Mouse (Mus musculus): ENCODE results near the gene Nphs1. TPM values are rescaled to one million over a fixed set of nuclear protein-coding genes. Genes with fewer than 3 reads are reported as not detected.

Nphs1 gene
- polyA plus RNA-seq, 1 experiment from 2014 or later: not detected

GRCm38 (mm10) chr7:30434238-30434637 lies 23.9 kb upstream of the Nphs1 start:
- H3K4me2 ChIP-seq (replicated peaks; ENCODE audit: low read depth, low read length): no peak overlapping the region
- no peak overlapping the region for H3K4me3 ChIP-seq (ENCODE audit: low read depth, low read length)
- H3K27me3 ChIP-seq (ENCODE audit: control insufficient read depth, insufficient read depth, low read length): no peaks in the 10 kb centered on the region
- no peaks in the 10 kb centered on the region for H3K36me3 ChIP-seq (ENCODE audit: control insufficient read depth, insufficient read depth, low read length)
- H3K9me3 ChIP-seq (ENCODE audit: control insufficient read depth, low read depth, low read length): no peaks in the 10 kb centered on the region
- no peaks in the 10 kb centered on the region for H3K4me1 ChIP-seq (ENCODE audit: control insufficient read depth, insufficient read depth, low read length)
- no peak for ATAC-seq (ENCODE audit: insufficient number of reproducible peaks, insufficient read depth, low FRiP score, low read depth)
- H3K27ac ChIP-seq (ENCODE audit: low read length): no peak overlapping the region
- H3K9ac ChIP-seq (replicated peaks; ENCODE audit: low read depth, low read length): no peak overlapping the region
- WGBS: 4% methylated on average over 10 of the region's 10 CpGs

GRCm38 (mm10) chr7:30434701-30435100 lies 23.4 kb upstream of the Nphs1 start:
- Histone ChIP-seq H3K27ac (ENCODE audit: low read length) (no peak overlapping the region), H3K9me3 (ENCODE audit: control insufficient read depth, low read depth, low read length) (no peaks in the 10 kb centered on the region), H3K4me3 (ENCODE audit: low read depth, low read length) (no peak overlapping the region), H3K36me3 (ENCODE audit: control insufficient read depth, insufficient read depth, low read length) (no peaks in the 10 kb centered on the region), H3K9ac (replicated peaks; ENCODE audit: low read depth, low read length) (no peak overlapping the region), H3K4me2 (replicated peaks; ENCODE audit: low read depth, low read length) (no peak overlapping the region), H3K27me3 (ENCODE audit: control insufficient read depth, insufficient read depth, low read length) (no peaks in the 10 kb centered on the region), H3K4me1 (ENCODE audit: control insufficient read depth, insufficient read depth, low read length) (no peaks in the 10 kb centered on the region)
- no peak for ATAC-seq (ENCODE audit: insufficient number of reproducible peaks, insufficient read depth, low FRiP score, low read depth)
- 65% methylated on average over 10 of the region's 10 CpGs for WGBS

GRCm38 (mm10) chr7:30435156-30435555 lies 23.0 kb upstream of the Nphs1 start:
- H3K27ac ChIP-seq (ENCODE audit: low read length): no peak overlapping the region
- 42% methylated on average over 9 of the region's 9 CpGs for WGBS
- no peak overlapping the region for H3K4me2 ChIP-seq (replicated peaks; ENCODE audit: low read depth, low read length)
- no peaks in the 10 kb centered on the region for H3K36me3 ChIP-seq (ENCODE audit: control insufficient read depth, insufficient read depth, low read length)
- H3K4me3 ChIP-seq (ENCODE audit: low read depth, low read length): no peak overlapping the region
- no peak overlapping the region for H3K9ac ChIP-seq (replicated peaks; ENCODE audit: low read depth, low read length)
- no peaks in the 10 kb centered on the region for H3K9me3 ChIP-seq (ENCODE audit: control insufficient read depth, low read depth, low read length)
- H3K4me1 ChIP-seq (ENCODE audit: control insufficient read depth, insufficient read depth, low read length): no peaks in the 10 kb centered on the region
- H3K27me3 ChIP-seq (ENCODE audit: control insufficient read depth, insufficient read depth, low read length): no peaks in the 10 kb centered on the region
- no peak for ATAC-seq (ENCODE audit: insufficient number of reproducible peaks, insufficient read depth, low FRiP score, low read depth)

GRCm38 (mm10) chr7:30436879-30437278 lies 21.2 kb upstream of the Nphs1 start:
- Histone ChIP-seq H3K4me1 (ENCODE audit: control insufficient read depth, insufficient read depth, low read length) (no peaks in the 10 kb centered on the region), H3K27me3 (ENCODE audit: control insufficient read depth, insufficient read depth, low read length) (no peaks in the 10 kb centered on the region), H3K9ac (replicated peaks; ENCODE audit: low read depth, low read length) (no peak overlapping the region), H3K27ac (ENCODE audit: low read length) (no peak overlapping the region), H3K36me3 (ENCODE audit: control insufficient read depth, insufficient read depth, low read length) (no peaks in the 10 kb centered on the region), H3K4me3 (ENCODE audit: low read depth, low read length) (no peak overlapping the region), H3K9me3 (ENCODE audit: control insufficient read depth, low read depth, low read length) (no peaks in the 10 kb centered on the region), H3K4me2 (replicated peaks; ENCODE audit: low read depth, low read length) (no peak overlapping the region)
- ATAC-seq (ENCODE audit: insufficient number of reproducible peaks, insufficient read depth, low FRiP score, low read depth): no peak
- WGBS: 21% methylated on average over 10 of the region's 10 CpGs

GRCm38 (mm10) chr7:30439734-30440133 lies 18.4 kb upstream of the Nphs1 start:
- 80% methylated on average over 13 of the region's 13 CpGs for WGBS
- Histone ChIP-seq H3K27me3 (ENCODE audit: control insufficient read depth, insufficient read depth, low read length) (no peaks in the 10 kb centered on the region), H3K36me3 (ENCODE audit: control insufficient read depth, insufficient read depth, low read length) (no peaks in the 10 kb centered on the region), H3K9ac (replicated peaks; ENCODE audit: low read depth, low read length) (no peak overlapping the region), H3K9me3 (ENCODE audit: control insufficient read depth, low read depth, low read length) (no peaks in the 10 kb centered on the region), H3K4me2 (replicated peaks; ENCODE audit: low read depth, low read length) (no peak overlapping the region), H3K4me1 (ENCODE audit: control insufficient read depth, insufficient read depth, low read length) (peaks cover 7% of the 10 kb centered on the region; the same call in 1 of the 2 replicates), H3K4me3 (ENCODE audit: low read depth, low read length) (no peak overlapping the region), H3K27ac (ENCODE audit: low read length) (no peak overlapping the region)
- no peak for ATAC-seq (ENCODE audit: insufficient number of reproducible peaks, insufficient read depth, low FRiP score, low read depth)

GRCm38 (mm10) chr7:30440697-30441096 lies 17.4 kb upstream of the Nphs1 start:
- ATAC-seq (ENCODE audit: insufficient number of reproducible peaks, insufficient read depth, low FRiP score, low read depth): no peak
- no peak overlapping the region for H3K4me3 ChIP-seq (ENCODE audit: low read depth, low read length)
- H3K27me3 ChIP-seq (ENCODE audit: control insufficient read depth, insufficient read depth, low read length): no peaks in the 10 kb centered on the region
- no peak overlapping the region for H3K9ac ChIP-seq (replicated peaks; ENCODE audit: low read depth, low read length)
- no peaks in the 10 kb centered on the region for H3K36me3 ChIP-seq (ENCODE audit: control insufficient read depth, insufficient read depth, low read length)
- no peak overlapping the region for H3K4me2 ChIP-seq (replicated peaks; ENCODE audit: low read depth, low read length)
- H3K9me3 ChIP-seq (ENCODE audit: control insufficient read depth, low read depth, low read length): no peaks in the 10 kb centered on the region
- WGBS: 37% methylated on average over 5 of the region's 5 CpGs
- no peak overlapping the region for H3K27ac ChIP-seq (ENCODE audit: low read length)
- H3K4me1 ChIP-seq (ENCODE audit: control insufficient read depth, insufficient read depth, low read length): peaks cover 7% of the 10 kb centered on the region; the same call in 1 of the 2 replicates

GRCm38 (mm10) chr7:30443696-30444095 lies 14.4 kb upstream of the Nphs1 start:
- ATAC-seq (ENCODE audit: insufficient number of reproducible peaks, insufficient read depth, low FRiP score, low read depth): no peak
- no peaks in the 10 kb centered on the region for H3K36me3 ChIP-seq (ENCODE audit: control insufficient read depth, insufficient read depth, low read length)
- 23% methylated on average over 9 of the region's 9 CpGs for WGBS
- peaks cover 7% of the 10 kb centered on the region; the same call in 1 of the 2 replicates for H3K4me1 ChIP-seq (ENCODE audit: control insufficient read depth, insufficient read depth, low read length)
- no peak overlapping the region for H3K27ac ChIP-seq (ENCODE audit: low read length)
- H3K4me2 ChIP-seq (replicated peaks; ENCODE audit: low read depth, low read length): peak overlapping the region; percentile 87; the same call in 1 of the 2 replicates
- no peak overlapping the region for H3K4me3 ChIP-seq (ENCODE audit: low read depth, low read length)
- H3K27me3 ChIP-seq (ENCODE audit: control insufficient read depth, insufficient read depth, low read length): no peaks in the 10 kb centered on the region
- peaks cover 2% of the 10 kb centered on the region; the same call in 1 of the 2 replicates for H3K9me3 ChIP-seq (ENCODE audit: control insufficient read depth, low read depth, low read length)
- no peak overlapping the region for H3K9ac ChIP-seq (replicated peaks; ENCODE audit: low read depth, low read length)

- Histone ChIP-seq H3K27me3 (ENCODE audit: control insufficient read depth, insufficient read depth, low read length) (no peaks in the 10 kb centered on the region), H3K36me3 (ENCODE audit: control insufficient read depth, insufficient read depth, low read length) (no peaks in the 10 kb centered on the region), H3K4me2 (replicated peaks; ENCODE audit: low read depth, low read length) (peak overlapping the region; percentile 87), H3K4me3 (ENCODE audit: low read depth, low read length) (peak overlapping the region; percentile 57), H3K27ac (ENCODE audit: low read length) (no peak overlapping the region), H3K9ac (replicated peaks; ENCODE audit: low read depth, low read length) (peak overlapping the region; percentile 38; the same call in 1 of the 2 replicates), H3K9me3 (ENCODE audit: control insufficient read depth, low read depth, low read length) (peaks cover 2% of the 10 kb centered on the region; the same call in 1 of the 2 replicates), H3K4me1 (ENCODE audit: control insufficient read depth, insufficient read depth, low read length) (peaks cover 7% of the 10 kb centered on the region; the same call in 1 of the 2 replicates)
- ATAC-seq (ENCODE audit: insufficient number of reproducible peaks, insufficient read depth, low FRiP score, low read depth): peak; percentile 28; the same call in 1 of the 2 replicates
- WGBS: under 1% methylated on average over 38 of the region's 38 CpGs
These were observed 13.8 kb upstream of the Nphs1 start for GRCm38 (mm10) chr7:30444154-30444970.

All from stomach, embryonic 14.5 days (tissue).